Mouse (Mus musculus) heart, embryonic 13.5 days (tissue): ENCODE measurements around the gene Igf2r. TPM values are rescaled to one million over a fixed set of nuclear protein-coding genes. Genes with fewer than 3 reads are reported as not detected.

Experiments used
- ATAC-seq: fragments of 200-750 bp; cut with Nextera tagmentation; 2 replicates; pipeline ENCODE4 v1.8.0; 2017; ENCODE audit warnings: moderate TSS enrichment; ENCODE audit not compliant: insufficient number of reproducible peaks, low FRiP score, low TSS enrichment; ENCODE audit errors: extremely low read depth
- H3K27ac ChIP-seq: fragments of 300-500 bp; sonication (generic); replicated peaks from 2 replicates; pipeline ENCODE4 v1.5.1; 2015; ENCODE audit warnings: moderate library complexity, mild to moderate bottlenecking, inconsistent platforms
- H3K27me3 ChIP-seq: fragments of 300-500 bp; sonication (generic); replicated peaks from 2 replicates; pipeline ENCODE4 v1.6.1; 2015; ENCODE audit warnings: mild to moderate bottlenecking, inconsistent platforms
- H3K36me3 ChIP-seq: fragments of 300-500 bp; sonication (generic); 2 replicates; pipeline ENCODE4 v1.6.1; 2015; ENCODE audit warnings: mild to moderate bottlenecking, inconsistent platforms
- H3K4me1 ChIP-seq: fragments of 300-500 bp; sonication (generic); 2 replicates; pipeline ENCODE4 v1.6.1; 2015; ENCODE audit warnings: inconsistent platforms
- H3K4me2 ChIP-seq: fragments of 300-500 bp; sonication (generic); 2 replicates; pipeline ENCODE4 v1.6.1; 2015; ENCODE audit warnings: inconsistent platforms, mild to moderate bottlenecking, moderate library complexity
- H3K4me3 ChIP-seq: fragments of 300-500 bp; sonication (generic); 2 replicates; pipeline ENCODE4 v1.5.1; 2015; ENCODE audit warnings: moderate library complexity, mild to moderate bottlenecking, inconsistent platforms
- H3K9ac ChIP-seq: fragments of 300-500 bp; sonication (generic); 2 replicates; pipeline ENCODE4 v1.6.1; 2015; ENCODE audit warnings: inconsistent platforms, mild to moderate bottlenecking, moderate library complexity
- H3K9me3 ChIP-seq: fragments of 300-500 bp; sonication (generic); 2 replicates; pipeline ENCODE4 v1.6.1; 2016; ENCODE audit warnings: inconsistent platforms
- WGBS: fragments of 180-500 bp; shearing (Covaris S2); methylation state at CpG from one replicate; pipeline ENCODE4 v1.1.7; 2015; ENCODE audit warnings: mixed read lengths; 5-methylcytosine and 5-hydroxymethylcytosine counted together
- polyA plus RNA-seq: library from polyadenylated mRNA; unstranded; fragments of >200 nt; fragmentation: Nextera tagmentation; extraction: Ambion mirVana; gene quantifications from 2 replicates; pipeline ENCODE4 v1.2.1, GENCODE M21; 2015

Gene Igf2r
- polyA plus RNA-seq, 1 experiment from 2014 or later = 143 TPM

- Histone ChIP-seq H3K27me3 (no peaks in the 10 kb centered on the region), H3K4me1 (peaks cover 74% of the 10 kb centered on the region), H3K36me3 (peaks cover 97% of the 10 kb centered on the region), H3K27ac (peak overlapping the region; percentile 95), H3K9me3 (peaks cover 25% of the 10 kb centered on the region), H3K9ac (peak overlapping the region; percentile 94), H3K4me3 (peak overlapping the region; percentile 75), H3K4me2 (peak overlapping the region; percentile 73)
- WGBS = 50% methylated on average over 38 of the region's 38 CpGs
- ATAC-seq = no peak
Measured at GRCm38 (mm10) chr17:12742151-12742908, 27.1 kb downstream of the Igf2r start.

DNA sequence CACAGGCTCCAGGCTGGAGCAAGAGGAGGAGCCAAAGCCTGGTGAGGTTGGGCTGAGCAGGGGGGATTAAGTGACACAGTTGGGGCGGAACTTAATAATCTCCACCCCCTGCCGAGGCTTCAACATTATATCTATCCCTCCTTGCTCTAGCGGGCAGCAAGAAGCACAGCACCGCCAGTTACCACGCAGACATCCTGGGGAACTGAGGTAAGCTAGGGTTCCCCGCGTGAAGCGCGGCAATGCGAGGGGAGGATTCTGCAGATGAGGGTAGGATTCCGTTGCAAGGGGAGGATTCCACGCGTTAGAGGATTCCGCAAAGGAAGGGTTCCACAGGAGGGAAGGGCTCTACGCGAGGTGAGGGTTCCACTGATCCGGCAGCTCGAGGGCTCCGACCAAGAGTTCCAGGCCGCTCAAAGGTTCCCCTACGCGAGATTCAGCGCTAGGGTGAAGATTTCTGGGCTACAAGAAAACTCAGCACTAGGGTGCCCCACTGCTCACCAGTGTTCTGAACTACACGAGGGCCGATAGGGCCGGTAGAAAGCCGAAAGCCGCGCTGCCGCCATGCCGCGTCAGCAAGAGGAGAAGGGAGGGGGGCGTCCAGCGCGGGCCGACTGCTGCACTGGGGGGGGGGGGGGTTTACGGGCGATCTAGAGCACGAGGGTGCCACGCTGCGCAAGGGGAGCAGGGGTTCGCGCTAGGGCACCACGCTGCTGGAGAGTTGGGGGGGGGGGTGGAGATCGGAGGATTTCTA, 28.1 kb downstream of the Igf2r start:
- 48% methylated on average over 43 of the region's 45 CpGs for WGBS
- Histone ChIP-seq H3K4me3 (peak overlapping the region; percentile 75), H3K4me1 (peaks cover 77% of the 10 kb centered on the region), H3K9ac (peak overlapping the region; percentile 94), H3K36me3 (peaks cover 99% of the 10 kb centered on the region), H3K27me3 (no peaks in the 10 kb centered on the region), H3K4me2 (peak overlapping the region; percentile 73), H3K27ac (peak overlapping the region; percentile 95), H3K9me3 (peaks cover 25% of the 10 kb centered on the region)
- peak; percentile 75; the same call in 1 of the 2 replicates for ATAC-seq

DNA sequence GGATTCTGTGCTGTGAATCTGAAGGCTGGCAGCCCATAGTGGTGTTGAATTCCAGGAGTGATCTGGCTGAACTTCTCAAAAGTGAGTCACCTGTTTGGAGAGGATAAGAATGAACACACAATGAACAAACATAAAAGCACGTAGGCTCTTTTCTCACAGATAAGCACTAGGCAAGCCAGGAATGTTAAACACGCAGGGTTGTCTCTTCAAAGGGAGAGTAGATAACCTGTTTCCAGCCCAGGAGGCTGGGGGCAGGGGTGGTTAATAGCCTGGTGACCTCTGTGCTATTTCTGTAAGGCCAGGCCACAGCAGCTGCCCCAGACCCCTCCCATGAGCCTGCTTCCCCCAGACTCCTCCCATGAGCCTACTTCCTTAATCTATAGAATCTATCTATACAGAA, 29.1 kb downstream of the Igf2r start:
- peak overlapping the region; percentile 73 for H3K4me2 ChIP-seq
- H3K4me1 ChIP-seq = peaks cover 77% of the 10 kb centered on the region
- H3K36me3 ChIP-seq = peaks cover 99% of the 10 kb centered on the region
- peak overlapping the region; percentile 95 for H3K27ac ChIP-seq
- no peaks in the 10 kb centered on the region for H3K27me3 ChIP-seq
- ATAC-seq = no peak
- H3K9ac ChIP-seq = peak overlapping the region; percentile 72
- peaks cover 25% of the 10 kb centered on the region for H3K9me3 ChIP-seq
- 0 out of 2 replicates have a peak overlapping the region, but pooled peaks have one; percentile 13 for H3K4me3 ChIP-seq
- 4% methylated on average over 2 of the region's 2 CpGs for WGBS

GRCm38 (mm10) chr17:12739516-12739915, 29.9 kb downstream of the Igf2r start:
- Histone ChIP-seq H3K27ac (peak overlapping the region; percentile 95), H3K36me3 (peaks cover 97% of the 10 kb centered on the region), H3K9ac (peak overlapping the region; percentile 72), H3K4me3 (peak overlapping the region; percentile 13; the same call in 1 of the 2 replicates), H3K4me2 (peak overlapping the region; percentile 73), H3K9me3 (peaks cover 25% of the 10 kb centered on the region), H3K4me1 (peaks cover 77% of the 10 kb centered on the region), H3K27me3 (no peaks in the 10 kb centered on the region)
- WGBS = 31% methylated on average over 4 of the region's 4 CpGs
- ATAC-seq = no peak

DNA sequence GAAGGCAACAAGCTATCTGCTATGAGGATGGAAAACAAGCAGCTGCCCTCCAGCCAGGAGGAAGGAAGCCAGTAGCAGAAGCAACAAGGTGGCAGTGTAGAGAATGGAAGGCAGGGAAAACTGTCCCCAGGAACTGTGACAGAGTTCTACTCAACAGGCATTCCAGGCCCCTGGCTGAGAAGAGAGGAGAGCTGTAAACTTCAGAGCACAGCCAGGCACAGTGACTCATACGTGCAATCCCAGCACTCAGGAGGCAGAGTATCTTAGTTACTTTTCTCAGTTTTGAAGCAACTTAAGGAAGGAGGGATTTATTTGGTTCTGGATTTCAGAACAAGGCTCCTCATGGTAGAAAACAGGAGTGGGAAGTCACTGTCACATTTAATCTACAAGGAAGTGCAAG, 31.5 kb downstream of the Igf2r start:
- no peak overlapping the region for H3K4me3 ChIP-seq
- H3K9ac ChIP-seq = peak overlapping the region; percentile 72
- H3K4me1 ChIP-seq = peaks cover 79% of the 10 kb centered on the region
- peak overlapping the region; percentile 95 for H3K27ac ChIP-seq
- 17% methylated on average over 1 of the region's 1 CpGs for WGBS
- peak overlapping the region; percentile 4 for H3K4me2 ChIP-seq
- H3K9me3 ChIP-seq = peaks cover 18% of the 10 kb centered on the region
- no peaks in the 10 kb centered on the region for H3K27me3 ChIP-seq
- peaks cover 97% of the 10 kb centered on the region for H3K36me3 ChIP-seq
- ATAC-seq = no peak

DNA sequence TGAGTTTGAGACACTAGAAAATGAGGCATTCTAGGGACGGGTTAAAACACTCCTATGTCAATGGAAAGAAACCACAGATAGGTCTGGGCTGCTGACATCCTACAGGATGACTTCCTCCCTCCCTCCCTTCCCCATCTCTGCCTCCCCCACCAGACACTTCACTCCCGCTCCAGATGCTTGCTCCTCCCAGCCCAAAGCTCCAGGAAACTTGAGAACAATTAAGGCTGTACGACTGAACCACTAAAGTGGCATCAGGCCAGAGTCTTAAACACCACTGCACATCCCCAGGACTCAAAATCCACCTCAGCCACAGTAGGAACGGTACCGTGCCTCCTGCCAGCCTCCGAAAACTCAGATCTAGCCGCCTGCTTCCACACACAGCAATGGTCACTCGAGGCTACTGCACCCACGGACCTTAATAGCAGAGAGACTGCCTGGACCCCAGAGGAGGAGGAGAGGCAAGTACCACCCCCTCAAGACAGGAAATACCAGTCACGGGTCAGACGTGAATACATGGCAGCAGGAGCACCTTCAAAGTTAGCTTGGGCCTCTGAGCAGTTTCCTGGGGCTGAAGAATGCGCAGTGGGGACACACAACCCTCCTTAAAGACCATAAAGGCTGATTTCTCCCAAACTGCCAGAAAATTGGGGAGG, 35.1 kb downstream of the Igf2r start:
- H3K9me3 ChIP-seq = no peaks in the 10 kb centered on the region
- WGBS = 32% methylated on average over 12 of the region's 12 CpGs
- H3K36me3 ChIP-seq = peaks cover 97% of the 10 kb centered on the region
- H3K27me3 ChIP-seq = no peaks in the 10 kb centered on the region
- peaks cover 96% of the 10 kb centered on the region for H3K4me1 ChIP-seq
- H3K4me2 ChIP-seq = peak overlapping the region; percentile 52
- peak; percentile 31; the same call in 1 of the 2 replicates for ATAC-seq
- H3K9ac ChIP-seq = peak overlapping the region; percentile 72
- peak overlapping the region; percentile 82 for H3K27ac ChIP-seq
- peak overlapping the region; percentile 24 for H3K4me3 ChIP-seq

DNA sequence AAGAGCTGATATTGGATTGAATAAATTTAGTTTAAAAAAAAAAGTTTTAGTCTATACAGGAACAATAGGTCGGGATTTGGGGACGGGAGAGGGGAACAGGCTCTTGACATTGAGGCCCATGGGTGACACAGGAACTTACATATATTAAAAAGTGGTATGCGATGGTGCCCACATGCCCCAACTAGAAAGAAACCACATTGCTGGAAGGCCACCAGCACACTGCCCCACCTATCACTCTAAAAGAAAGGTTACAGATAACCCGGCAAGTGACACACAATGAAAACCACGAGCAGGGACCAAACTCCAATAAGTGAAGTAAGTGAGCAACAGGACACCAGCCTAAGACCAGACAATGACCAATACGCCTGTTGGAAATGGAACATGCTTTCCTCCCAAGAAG, 36.3 kb downstream of the Igf2r start:
- Histone ChIP-seq H3K9me3 (no peaks in the 10 kb centered on the region), H3K4me2 (peak overlapping the region; percentile 52), H3K9ac (no peak overlapping the region), H3K27me3 (no peaks in the 10 kb centered on the region), H3K36me3 (peaks cover 93% of the 10 kb centered on the region), H3K27ac (peak overlapping the region; percentile 82), H3K4me1 (peaks cover 93% of the 10 kb centered on the region), H3K4me3 (peak overlapping the region; percentile 24; the same call in 1 of the 2 replicates)
- 59% methylated on average over 6 of the region's 6 CpGs for WGBS
- no peak for ATAC-seq

GRCm38 (mm10) chr17:12728536-12728935, 40.9 kb downstream of the Igf2r start:
- Histone ChIP-seq H3K4me1 (peaks cover 92% of the 10 kb centered on the region), H3K27ac (peak overlapping the region; percentile 34; the same call in 1 of the 2 replicates), H3K36me3 (peaks cover 91% of the 10 kb centered on the region), H3K4me3 (no peak overlapping the region), H3K27me3 (no peaks in the 10 kb centered on the region), H3K4me2 (no peak overlapping the region), H3K9me3 (no peaks in the 10 kb centered on the region), H3K9ac (peak overlapping the region; percentile 25; the same call in 1 of the 2 replicates)
- WGBS = 44% methylated on average over 1 of the region's 1 CpGs
- no peak for ATAC-seq

DNA sequence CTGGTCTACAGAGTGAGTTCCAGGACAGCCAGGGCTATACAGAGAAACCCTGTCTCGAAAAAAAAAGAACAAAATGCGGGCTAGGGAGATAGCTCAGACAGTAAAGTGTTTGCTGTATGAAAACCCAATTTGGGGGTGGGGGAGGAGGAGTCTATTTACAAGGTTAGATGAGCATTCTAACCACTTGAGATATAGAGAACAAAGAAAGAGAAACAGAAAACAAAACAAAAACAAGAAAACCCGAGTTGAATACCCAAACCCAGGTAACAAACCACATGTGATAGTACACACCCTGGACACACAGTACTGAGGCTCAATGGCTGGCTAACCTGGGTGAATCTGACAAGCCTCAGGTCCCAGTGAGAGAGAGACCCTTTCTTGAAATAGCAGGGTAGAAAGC, 41.7 kb downstream of the Igf2r start:
- Histone ChIP-seq H3K4me2 (no peak overlapping the region), H3K4me3 (no peak overlapping the region), H3K36me3 (peaks cover 91% of the 10 kb centered on the region), H3K27ac (peak overlapping the region; percentile 91), H3K9me3 (no peaks in the 10 kb centered on the region), H3K4me1 (peaks cover 92% of the 10 kb centered on the region), H3K27me3 (no peaks in the 10 kb centered on the region), H3K9ac (no peak overlapping the region)
- WGBS = 63% methylated on average over 3 of the region's 3 CpGs
- ATAC-seq = no peak

GRCm38 (mm10) chr17:12725871-12726270, 43.6 kb downstream of the Igf2r start:
- 19% methylated on average over 4 of the region's 4 CpGs for WGBS

More at GRCm38 (mm10) chr17:12725871-12726270, 43.6 kb downstream of the Igf2r start:
- Histone ChIP-seq H3K9ac (peak overlapping the region; percentile 57), H3K4me1 (peaks cover 94% of the 10 kb centered on the region), H3K27me3 (no peaks in the 10 kb centered on the region), H3K36me3 (peaks cover 91% of the 10 kb centered on the region), H3K4me2 (0 out of 2 replicates have a peak overlapping the region, but pooled peaks have one; percentile 27), H3K27ac (peak overlapping the region; percentile 91), H3K9me3 (no peaks in the 10 kb centered on the region), H3K4me3 (no peak overlapping the region)
- ATAC-seq = no peak
